Comparison of ENCODE assay signal across 10 mouse cellular contexts in genomic region chr1:87696358-87696757, GRCm38 (mm10). TPM values are rescaled to one million over a fixed set of nuclear protein-coding genes. Genes with fewer than 3 reads are reported as not detected.
DNase-seq lines count a peak whose midpoint lies in the region; ATAC-seq and TF ChIP-seq lines count a peak whose summit lies in the region.
"Had no signal": no experiment of that assay in that cellular context is flagged by ENCODE, and none has a peak within 500 bp of the region (broad histone marks: within the 10 kb centered on the region; RNA-seq: fewer than 3 reads in every experiment).

No protein-coding gene starts in this region.

- H3K4me3 ChIP-seq in gastrocnemius, adult 2 months, result no peak overlapping the region
- H3K4me3 ChIP-seq in midbrain, embryonic 14.5 days (replicated peaks; ENCODE audit: low read depth, low read length), result no peak overlapping the region
- H3K4me3 ChIP-seq: embryonic facial prominence, embryonic 12.5 days; myocyte had no signal

- no peaks in the 10 kb centered on the region for H3K4me1 ChIP-seq in midbrain, embryonic 14.5 days (ENCODE audit: control insufficient read depth, insufficient read depth, low read length)
- H3K4me1 ChIP-seq: embryonic facial prominence, embryonic 12.5 days had no signal

- WGBS in midbrain, embryonic 14.5 days, result 69% methylated on average over 5 of the region's 5 CpGs

- H3K9me3 ChIP-seq in midbrain, embryonic 14.5 days (ENCODE audit: control insufficient read depth, low read length), result no peaks in the 10 kb centered on the region
- H3K9me3 ChIP-seq: embryonic facial prominence, embryonic 12.5 days had no signal

- 0 out of 2 replicates have a peak, but pooled peaks have one; percentile 28 for ATAC-seq in megakaryocyte-erythroid progenitor cell, adult 5-6 weeks (replicated peaks; ENCODE audit: low FRiP score, low TSS enrichment, poor library complexity, severe bottlenecking)
- ATAC-seq in midbrain, embryonic 14.5 days (ENCODE audit: low FRiP score, low TSS enrichment), result no peak

- no peak overlapping the region for H3K4me2 ChIP-seq in midbrain, embryonic 14.5 days (ENCODE audit: low read length)
- H3K4me2 ChIP-seq: embryonic facial prominence, embryonic 12.5 days had no signal

- H3K36me3 ChIP-seq in midbrain, embryonic 14.5 days (ENCODE audit: control insufficient read depth, insufficient read depth, low read length), result no peaks in the 10 kb centered on the region
- H3K36me3 ChIP-seq: embryonic facial prominence, embryonic 12.5 days had no signal

- no peak overlapping the region for H3K27ac ChIP-seq in gastrocnemius, adult 2 months
- no peak overlapping the region for H3K27ac ChIP-seq in midbrain, embryonic 14.5 days (replicated peaks; ENCODE audit: low read depth, low read length)
- H3K27ac ChIP-seq: embryonic facial prominence, embryonic 12.5 days had no signal

- H3K27me3 ChIP-seq in midbrain, embryonic 14.5 days (ENCODE audit: control insufficient read depth, insufficient read depth, low read length), result no peaks in the 10 kb centered on the region
- H3K27me3 ChIP-seq: embryonic facial prominence, embryonic 12.5 days had no signal

- TF ChIP-seq CTCF in gastrocnemius, adult 2 months (IDR thresholded peaks at IDR 0.05), result peak; percentile 55

- intact Hi-C loops in gastrocnemius, adult 2 months (cut with DNase I), result no loop called here

- H3K9ac ChIP-seq in midbrain, embryonic 14.5 days (replicated peaks; ENCODE audit: low read length), result no peak overlapping the region
- H3K9ac ChIP-seq: embryonic facial prominence, embryonic 12.5 days had no signal

- DNase-seq in embryo, embryonic 9.5 days (ENCODE audit: extremely low spot score), result peak; percentile 7
- no peak for DNase-seq in embryo, embryonic 11 days
- DNase-seq in B cell, adult 2 months, result peak; percentile 83
- DNase-seq in gastrocnemius, adult 2 months, result peak; percentile 42
- no peak for DNase-seq in ovary, postnatal 10 days (ENCODE audit: low spot score)
- no peak for DNase-seq in frontal cortex, postnatal 10 days (ENCODE audit: low spot score in 2 of 2)
- no peak for DNase-seq in midbrain, embryonic 14.5 days

RNA-seq across cellular contexts. Expression of gene Atg16l1, which starts 59.3 kb away (rescaled TPM):
- total RNA-seq in gastrocnemius, adult 2 months (2021), result 10 to 100 TPM; 16.3 to 18.7 TPM
- total RNA-seq in megakaryocyte-erythroid progenitor cell, adult 5-6 weeks (2014; fragmentation: Nextera tagmentation), result 43.1 and 47.6 TPM in 2 replicates
- total RNA-seq in megakaryocyte-erythroid progenitor cell, adult 5-6 weeks (2017), result 58.1 and 59.8 TPM in 2 replicates
- 66.5 and 77.2 TPM in 2 replicates for polyA plus RNA-seq in midbrain, embryonic 14.5 days (2014; fragmentation: Nextera tagmentation; extraction: Ambion mirVana)

Comparison
In these comparisons a context has a peak if more than half of its experiments do, and no peak if none do; other contexts are left out.
1. DNase-seq: peak in embryo, embryonic 9.5 days (single experiment), B cell, adult 2 months (2 of 2) and gastrocnemius, adult 2 months (single experiment); none in embryo, embryonic 11 days (single experiment), ovary, postnatal 10 days (single experiment), frontal cortex, postnatal 10 days (0 of 2) and midbrain, embryonic 14.5 days (single experiment).